Mouse (Mus musculus): ENCODE data around the gene Ythdf2. TPM values are rescaled to one million over a fixed set of nuclear protein-coding genes. Genes with fewer than 3 reads are reported as not detected.

Gene Ythdf2
- polyA plus RNA-seq, 2 experiments, result 32.3 to 109 TPM

- no peak overlapping the region for H3K4me3 ChIP-seq (replicated peaks; ENCODE audit: low read length)
- H3K27me3 ChIP-seq (ENCODE audit: control insufficient read depth, insufficient read depth, low read length), result no peaks in the 10 kb centered on the region
- H3K4me1 ChIP-seq (ENCODE audit: control insufficient read depth, insufficient read depth, low read length), result no peaks in the 10 kb centered on the region
- H3K36me3 ChIP-seq (ENCODE audit: control insufficient read depth, insufficient read depth, low read length), result peaks cover 30% of the 10 kb centered on the region
- ATAC-seq (ENCODE audit: low FRiP score, low read depth), result no peak
- no peak overlapping the region for H3K4me2 ChIP-seq (replicated peaks; ENCODE audit: low read depth, low read length, severe bottlenecking)
- H3K9me3 ChIP-seq (ENCODE audit: control insufficient read depth, low read length), result no peaks in the 10 kb centered on the region
- H3K27ac ChIP-seq (replicated peaks; ENCODE audit: low read depth, low read length), result no peak overlapping the region
- H3K9ac ChIP-seq (ENCODE audit: low read depth, low read length, severe bottlenecking), result no peak overlapping the region
- 90% methylated on average over 2 of the region's 2 CpGs for WGBS
- no peak for DNase-seq (ENCODE audit: low spot score)
- no peak for TF ChIP-seq POLR2A (IDR thresholded peaks at IDR 0.05; ENCODE audit: borderline replicate concordance, extremely low read depth, insufficient read depth, insufficient read length)
Measured at GRCm38 (mm10) chr4:132253622-132254021, 41.5 kb upstream of the Ythdf2 start.

GRCm38 (mm10) chr4:132253128-132253527 is 41.0 kb upstream of the Ythdf2 start:
- H3K27ac ChIP-seq (replicated peaks; ENCODE audit: low read depth, low read length), result no peak overlapping the region
- ATAC-seq (ENCODE audit: low FRiP score, low read depth) (no peak), DNase-seq (ENCODE audit: low spot score) (no peak)
- TF ChIP-seq POLR2A (IDR thresholded peaks at IDR 0.05; ENCODE audit: borderline replicate concordance, extremely low read depth, insufficient read depth, insufficient read length), result no peak
- no peak overlapping the region for H3K9ac ChIP-seq (ENCODE audit: low read depth, low read length, severe bottlenecking)
- H3K27me3 ChIP-seq (ENCODE audit: control insufficient read depth, insufficient read depth, low read length), result no peaks in the 10 kb centered on the region
- H3K4me2 ChIP-seq (replicated peaks; ENCODE audit: low read depth, low read length, severe bottlenecking), result no peak overlapping the region
- no peak overlapping the region for H3K4me3 ChIP-seq (replicated peaks; ENCODE audit: low read length)
- 92% methylated on average over 8 of the region's 8 CpGs for WGBS
- no peaks in the 10 kb centered on the region for H3K9me3 ChIP-seq (ENCODE audit: control insufficient read depth, low read length)
- peaks cover 35% of the 10 kb centered on the region for H3K36me3 ChIP-seq (ENCODE audit: control insufficient read depth, insufficient read depth, low read length)
- H3K4me1 ChIP-seq (ENCODE audit: control insufficient read depth, insufficient read depth, low read length), result no peaks in the 10 kb centered on the region

- 93% methylated on average over 9 of the region's 9 CpGs for WGBS
- Histone ChIP-seq H3K4me2 (replicated peaks; ENCODE audit: low read depth, low read length, severe bottlenecking) (no peak overlapping the region), H3K9me3 (ENCODE audit: control insufficient read depth, low read length) (no peaks in the 10 kb centered on the region), H3K27me3 (ENCODE audit: control insufficient read depth, insufficient read depth, low read length) (no peaks in the 10 kb centered on the region), H3K4me1 (ENCODE audit: control insufficient read depth, insufficient read depth, low read length) (no peaks in the 10 kb centered on the region), H3K36me3 (ENCODE audit: control insufficient read depth, insufficient read depth, low read length) (peaks cover 47% of the 10 kb centered on the region), H3K4me3 (replicated peaks; ENCODE audit: low read length) (no peak overlapping the region), H3K27ac (replicated peaks; ENCODE audit: low read depth, low read length) (no peak overlapping the region), H3K9ac (ENCODE audit: low read depth, low read length, severe bottlenecking) (no peak overlapping the region; the same call in 1 of the 2 replicates)
- no peak for TF ChIP-seq POLR2A (IDR thresholded peaks at IDR 0.05; ENCODE audit: borderline replicate concordance, extremely low read depth, insufficient read depth, insufficient read length)
- ATAC-seq (ENCODE audit: low FRiP score, low read depth), result no peak
- no peak for DNase-seq (ENCODE audit: low spot score)
Measured at GRCm38 (mm10) chr4:132251596-132251995, 39.5 kb upstream of the Ythdf2 start.

GRCm38 (mm10) chr4:132247451-132247997 is 35.4 kb upstream of the Ythdf2 start:
- no peaks in the 10 kb centered on the region for H3K9me3 ChIP-seq (ENCODE audit: control insufficient read depth, low read length)
- H3K4me2 ChIP-seq (replicated peaks; ENCODE audit: low read depth, low read length, severe bottlenecking), result no peak overlapping the region
- no peak overlapping the region for H3K27ac ChIP-seq (replicated peaks; ENCODE audit: low read depth, low read length)
- 91% methylated on average over 5 of the region's 5 CpGs for WGBS
- no peaks in the 10 kb centered on the region for H3K4me1 ChIP-seq (ENCODE audit: control insufficient read depth, insufficient read depth, low read length)
- H3K27me3 ChIP-seq (ENCODE audit: control insufficient read depth, insufficient read depth, low read length), result no peaks in the 10 kb centered on the region
- H3K4me3 ChIP-seq (replicated peaks; ENCODE audit: low read length), result no peak overlapping the region
- DNase-seq (ENCODE audit: low spot score) (no peak), ATAC-seq (ENCODE audit: low FRiP score, low read depth) (0 out of 2 replicates have a peak, but pooled peaks have one; percentile 37)
- no peak for TF ChIP-seq POLR2A (IDR thresholded peaks at IDR 0.05; ENCODE audit: borderline replicate concordance, extremely low read depth, insufficient read depth, insufficient read length)
- peaks cover 75% of the 10 kb centered on the region for H3K36me3 ChIP-seq (ENCODE audit: control insufficient read depth, insufficient read depth, low read length)
- H3K9ac ChIP-seq (ENCODE audit: low read depth, low read length, severe bottlenecking), result no peak overlapping the region

- Histone ChIP-seq H3K27me3 (ENCODE audit: control insufficient read depth, insufficient read depth, low read length) (no peaks in the 10 kb centered on the region), H3K9me3 (ENCODE audit: control insufficient read depth, low read length) (no peaks in the 10 kb centered on the region), H3K36me3 (ENCODE audit: control insufficient read depth, insufficient read depth, low read length) (peaks cover 77% of the 10 kb centered on the region), H3K4me3 (replicated peaks; ENCODE audit: low read length) (no peak overlapping the region), H3K9ac (ENCODE audit: low read depth, low read length, severe bottlenecking) (no peak overlapping the region), H3K4me1 (ENCODE audit: control insufficient read depth, insufficient read depth, low read length) (no peaks in the 10 kb centered on the region), H3K4me2 (replicated peaks; ENCODE audit: low read depth, low read length, severe bottlenecking) (no peak overlapping the region), H3K27ac (replicated peaks; ENCODE audit: low read depth, low read length) (no peak overlapping the region)
- no peak for TF ChIP-seq POLR2A (IDR thresholded peaks at IDR 0.05; ENCODE audit: borderline replicate concordance, extremely low read depth, insufficient read depth, insufficient read length)
- no peak for ATAC-seq (ENCODE audit: low FRiP score, low read depth)
- no peak for DNase-seq (ENCODE audit: low spot score)
- WGBS, result 94% methylated on average over 3 of the region's 3 CpGs
Measured at GRCm38 (mm10) chr4:132245643-132246042, 33.5 kb upstream of the Ythdf2 start.

All from limb, embryonic 14.5 days (tissue).